Mouse (Mus musculus) cerebellum, postnatal 36 days (tissue): ENCODE results near the gene Ptma.
"Not testable (repeated sequence)": the region's sequence is repeated elsewhere in the genome, so short reads cannot be mapped to it uniquely, and the experiment has no call there.

ENCODE experiments used
- DNase-seq, 2 experiments: peaks; one replicate each; pipeline ENCODE4 v3.0.0; 2021 to 2022; ENCODE audit warnings: mixed read lengths in 2 of 2

Gene Ptma

GRCm38 (mm10) chr1:86526116-86526788 lies at the start of gene Ptma:
Gene Ptma, plus strand, starts transcription at chr1:86526726.
- peak; percentile 99 for DNase-seq

GRCm38 (mm10) chr1:86477738-86478285 lies 48.7 kb upstream of the Ptma start:
- no peak for DNase-seq

GRCm38 (mm10) chr1:86479099-86479825 lies 47.3 kb upstream of the Ptma start:
- DNase-seq = no peak

GRCm38 (mm10) chr1:86480288-86480687 lies 46.2 kb upstream of the Ptma start:
- DNase-seq = no peak

GRCm38 (mm10) chr1:86480735-86481447 lies 45.6 kb upstream of the Ptma start:
- DNase-seq = no peak

- DNase-seq = no peak
Measured at GRCm38 (mm10) chr1:86481468-86481867, 45.1 kb upstream of the Ptma start.

GRCm38 (mm10) chr1:86482288-86482687 lies 44.2 kb upstream of the Ptma start:
- DNase-seq = no peak

- no peak for DNase-seq
Measured at GRCm38 (mm10) chr1:86482761-86483160, 43.8 kb upstream of the Ptma start.

- no peak for DNase-seq
Measured at GRCm38 (mm10) chr1:86485346-86485745, 41.2 kb upstream of the Ptma start.

GRCm38 (mm10) chr1:86485858-86486257 lies 40.7 kb upstream of the Ptma start:
- not testable (repeated sequence) for DNase-seq

GRCm38 (mm10) chr1:86486703-86487294 lies 39.7 kb upstream of the Ptma start:
- DNase-seq = no peak

GRCm38 (mm10) chr1:86487295-86487907 lies 39.1 kb upstream of the Ptma start:
- DNase-seq = peak; percentile 100

GRCm38 (mm10) chr1:86487908-86488314 lies 38.6 kb upstream of the Ptma start:
- DNase-seq = no peak

GRCm38 (mm10) chr1:86488326-86488725 lies 38.2 kb upstream of the Ptma start:
- no peak for DNase-seq

GRCm38 (mm10) chr1:86488774-86489173 lies 37.8 kb upstream of the Ptma start:
- no peak for DNase-seq

- no peak for DNase-seq
Measured at GRCm38 (mm10) chr1:86489901-86490300, 36.6 kb upstream of the Ptma start.

- DNase-seq = no peak
Measured at GRCm38 (mm10) chr1:86490697-86491096, 35.8 kb upstream of the Ptma start.

GRCm38 (mm10) chr1:86491533-86492094 lies 34.9 kb upstream of the Ptma start:
- no peak for DNase-seq

GRCm38 (mm10) chr1:86492095-86493070 lies 34.1 kb upstream of the Ptma start:
- DNase-seq = no peak

- no peak for DNase-seq
Measured at GRCm38 (mm10) chr1:86493783-86494182, 32.7 kb upstream of the Ptma start.

- no peak for DNase-seq
Measured at GRCm38 (mm10) chr1:86496340-86496739, 30.2 kb upstream of the Ptma start.
